Mouse (Mus musculus) hindbrain, embryonic 15.5 days (tissue): ENCODE data around the gene Ciz1. TPM values are rescaled to one million over a fixed set of nuclear protein-coding genes. Genes with fewer than 3 reads are reported as not detected.

ENCODE experiments used
- ATAC-seq: fragments of 200-750 bp; cut with Nextera tagmentation; 2 replicates; pipeline ENCODE4 v1.8.0; 2017; ENCODE audit warnings: low read depth, moderate number of reproducible peaks, moderate TSS enrichment; ENCODE audit not compliant: low FRiP score
- H3K27ac ChIP-seq: fragments of 300-500 bp; sonication (generic); replicated peaks from 2 replicates; pipeline ENCODE4 v1.5.1; 2015; ENCODE audit warnings: mild to moderate bottlenecking, inconsistent platforms
- H3K27me3 ChIP-seq: fragments of 300-500 bp; sonication (generic); 2 replicates; pipeline ENCODE4 v1.6.1; 2015; ENCODE audit warnings: control low read depth, inconsistent platforms
- H3K36me3 ChIP-seq: fragments of 300-500 bp; sonication (generic); 2 replicates; pipeline ENCODE4 v1.6.1; 2015; ENCODE audit warnings: control low read depth, inconsistent platforms
- H3K4me1 ChIP-seq: fragments of 300-500 bp; sonication (generic); replicated peaks from 2 replicates; pipeline ENCODE4 v1.6.1; 2015; ENCODE audit warnings: control low read depth, inconsistent platforms
- H3K4me2 ChIP-seq: fragments of 300-500 bp; sonication (generic); 2 replicates; pipeline ENCODE4 v1.6.1; 2015; ENCODE audit warnings: moderate library complexity, mild to moderate bottlenecking, inconsistent platforms
- H3K4me3 ChIP-seq: fragments of 300-500 bp; sonication (generic); 2 replicates; pipeline ENCODE4 v1.5.1; 2015; ENCODE audit warnings: mild to moderate bottlenecking, inconsistent platforms
- H3K9ac ChIP-seq: fragments of 300-500 bp; sonication (generic); 2 replicates; pipeline ENCODE4 v1.6.1; 2015; ENCODE audit warnings: inconsistent platforms
- H3K9me3 ChIP-seq: fragments of 300-500 bp; sonication (generic); 2 replicates; pipeline ENCODE4 v1.6.1; 2016; ENCODE audit warnings: control low read depth, inconsistent platforms
- WGBS: fragments of 180-500 bp; shearing (Covaris S2); methylation state at CpG from one replicate; pipeline ENCODE4 v1.1.7; 2015; 5-methylcytosine and 5-hydroxymethylcytosine counted together
- polyA plus RNA-seq: library from polyadenylated mRNA; unstranded; fragments of >200 nt; fragmentation: Nextera tagmentation; extraction: Ambion mirVana; gene quantifications from 2 replicates; pipeline ENCODE4 v1.2.1, GENCODE M21; 2015

Ciz1 gene
- polyA plus RNA-seq, 1 experiment from 2014 or later: 60.7 TPM

DNA sequence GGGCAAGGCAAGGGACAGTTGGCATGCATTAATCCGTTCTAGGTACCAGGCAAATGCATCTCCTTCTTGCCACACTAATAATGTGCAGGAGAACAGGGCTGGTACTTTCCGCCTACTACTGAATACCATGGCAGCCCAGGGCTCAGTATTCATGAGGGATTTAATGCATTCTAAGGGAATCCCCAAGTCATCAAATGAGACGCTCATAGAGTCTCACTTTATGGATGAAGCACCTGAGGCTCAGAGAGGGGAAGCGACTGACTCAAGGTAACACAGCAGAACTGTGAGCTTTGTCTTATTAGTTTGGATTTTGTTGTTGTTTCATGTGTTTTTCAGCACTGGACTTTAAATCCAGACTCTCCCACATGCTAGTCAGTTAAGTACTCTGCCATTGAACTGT lies 10.1 kb upstream of the Ciz1 start:
- H3K27me3 ChIP-seq: no peaks in the 10 kb centered on the region
- H3K27ac ChIP-seq: no peak overlapping the region
- peaks cover 17% of the 10 kb centered on the region for H3K36me3 ChIP-seq
- H3K4me3 ChIP-seq: no peak overlapping the region
- no peaks in the 10 kb centered on the region for H3K9me3 ChIP-seq
- ATAC-seq: no peak
- H3K4me2 ChIP-seq: no peak overlapping the region
- no peak overlapping the region for H3K9ac ChIP-seq
- peaks cover 9% of the 10 kb centered on the region for H3K4me1 ChIP-seq
- WGBS: 90% methylated on average over 4 of the region's 4 CpGs

GRCm38 (mm10) chr2:32342539-32343350 lies 9.4 kb upstream of the Ciz1 start:
- Histone ChIP-seq H3K4me3 (no peak overlapping the region), H3K27ac (no peak overlapping the region), H3K4me1 (peaks cover 9% of the 10 kb centered on the region), H3K36me3 (peaks cover 16% of the 10 kb centered on the region), H3K9ac (no peak overlapping the region), H3K4me2 (no peak overlapping the region), H3K27me3 (no peaks in the 10 kb centered on the region), H3K9me3 (no peaks in the 10 kb centered on the region)
- ATAC-seq: peak; percentile 50; the same call in 1 of the 2 replicates
- WGBS: 64% methylated on average over 6 of the region's 6 CpGs

DNA sequence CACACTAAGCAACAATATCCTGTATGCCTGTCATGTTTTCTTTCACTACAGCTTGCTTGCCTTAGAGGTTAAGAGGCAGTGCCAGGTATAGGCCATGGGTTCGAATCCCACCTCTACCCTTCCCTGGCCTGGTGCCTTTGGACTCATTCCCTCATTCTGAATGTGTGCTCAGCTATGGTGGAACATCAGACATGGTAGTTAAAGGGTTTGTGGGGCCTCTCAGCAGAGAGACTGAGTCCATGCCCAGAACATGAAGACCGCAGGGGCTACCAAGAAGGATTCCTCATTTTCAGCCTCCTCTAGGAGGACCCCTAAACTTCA lies 8.8 kb upstream of the Ciz1 start:
- Histone ChIP-seq H3K9ac (no peak overlapping the region), H3K27me3 (no peaks in the 10 kb centered on the region), H3K9me3 (no peaks in the 10 kb centered on the region), H3K36me3 (peaks cover 13% of the 10 kb centered on the region; the same call in 1 of the 2 replicates), H3K4me2 (no peak overlapping the region), H3K27ac (peak overlapping the region; percentile 27; the same call in 1 of the 2 replicates), H3K4me3 (no peak overlapping the region), H3K4me1 (peaks cover 9% of the 10 kb centered on the region)
- ATAC-seq: no peak
- 94% methylated on average over 2 of the region's 2 CpGs for WGBS

DNA sequence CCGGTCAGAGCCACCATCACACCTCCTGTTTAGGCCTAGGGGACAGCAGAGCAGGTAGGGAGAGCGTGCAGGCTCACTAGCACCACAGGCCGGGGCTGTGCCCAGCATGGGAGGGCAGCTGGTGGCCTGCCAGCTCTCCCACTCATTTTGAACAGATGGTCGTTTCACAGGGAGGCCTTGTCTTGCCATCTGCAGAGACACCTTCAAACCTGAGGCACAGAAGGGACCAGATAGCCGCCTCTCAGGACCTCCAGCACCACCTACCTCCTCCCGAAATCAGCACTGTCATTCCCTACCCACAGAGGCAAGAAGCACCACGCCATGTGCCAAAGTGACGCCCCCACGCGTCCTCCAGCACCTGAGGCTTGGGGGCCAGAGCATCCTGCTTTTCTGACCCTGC lies 8.1 kb upstream of the Ciz1 start:
- Histone ChIP-seq H3K9ac (no peak overlapping the region), H3K4me2 (no peak overlapping the region), H3K27ac (peak overlapping the region; percentile 27; the same call in 1 of the 2 replicates), H3K27me3 (no peaks in the 10 kb centered on the region), H3K4me3 (no peak overlapping the region), H3K9me3 (no peaks in the 10 kb centered on the region), H3K36me3 (peaks cover 10% of the 10 kb centered on the region; the same call in 1 of the 2 replicates), H3K4me1 (peaks cover 9% of the 10 kb centered on the region)
- WGBS: 60% methylated on average over 10 of the region's 10 CpGs
- ATAC-seq: no peak

DNA sequence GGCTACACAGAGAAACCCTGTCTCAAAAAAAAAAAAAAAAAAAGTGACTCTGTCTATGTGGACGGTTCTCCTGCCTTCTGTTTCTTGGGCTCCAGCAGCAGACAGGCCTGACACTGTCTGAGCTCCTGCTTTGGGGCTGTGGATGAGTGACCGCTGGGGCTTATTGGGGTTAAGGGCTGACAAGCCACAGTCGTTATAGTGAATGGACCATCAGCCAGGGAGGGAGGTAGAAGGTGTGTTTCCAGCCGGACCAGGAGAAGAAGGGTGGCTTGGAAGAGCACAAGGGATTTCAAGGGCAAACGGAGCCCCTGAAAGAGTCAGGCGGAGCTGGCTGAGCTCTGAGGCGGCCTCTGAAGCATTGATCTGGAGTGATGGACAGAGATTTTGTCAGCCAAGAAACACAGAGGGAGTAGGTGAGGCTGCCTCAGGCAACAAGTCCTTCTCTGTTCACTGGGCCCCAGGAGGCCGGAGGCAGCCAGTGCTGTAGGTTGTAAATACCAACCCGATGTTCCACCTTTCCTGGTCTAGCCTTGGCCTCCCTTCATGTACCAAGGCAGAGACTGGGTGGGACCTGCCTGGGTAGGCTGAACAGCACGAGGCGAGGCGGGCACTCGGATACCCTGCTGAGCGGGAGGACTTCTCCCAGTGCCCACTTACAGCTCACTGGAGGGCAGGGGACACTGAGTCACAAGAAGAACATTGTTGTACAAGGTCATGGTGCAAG lies 7.4 kb upstream of the Ciz1 start:
- H3K27me3 ChIP-seq: no peaks in the 10 kb centered on the region
- no peak for ATAC-seq
- no peaks in the 10 kb centered on the region for H3K9me3 ChIP-seq
- H3K4me1 ChIP-seq: peaks cover 14% of the 10 kb centered on the region
- H3K9ac ChIP-seq: no peak overlapping the region
- H3K27ac ChIP-seq: no peak overlapping the region
- no peak overlapping the region for H3K4me2 ChIP-seq
- H3K4me3 ChIP-seq: no peak overlapping the region
- peaks cover 8% of the 10 kb centered on the region; the same call in 1 of the 2 replicates for H3K36me3 ChIP-seq
- 67% methylated on average over 14 of the region's 14 CpGs for WGBS

- Histone ChIP-seq H3K27me3 (no peaks in the 10 kb centered on the region), H3K27ac (no peak overlapping the region), H3K4me1 (peaks cover 37% of the 10 kb centered on the region), H3K4me2 (no peak overlapping the region), H3K36me3 (peaks cover 8% of the 10 kb centered on the region; the same call in 1 of the 2 replicates), H3K9me3 (no peaks in the 10 kb centered on the region), H3K9ac (no peak overlapping the region), H3K4me3 (no peak overlapping the region)
- no peak for ATAC-seq
- WGBS: 79% methylated on average over 6 of the region's 6 CpGs
Measured at GRCm38 (mm10) chr2:32347019-32347418, 5.1 kb upstream of the Ciz1 start.

DNA sequence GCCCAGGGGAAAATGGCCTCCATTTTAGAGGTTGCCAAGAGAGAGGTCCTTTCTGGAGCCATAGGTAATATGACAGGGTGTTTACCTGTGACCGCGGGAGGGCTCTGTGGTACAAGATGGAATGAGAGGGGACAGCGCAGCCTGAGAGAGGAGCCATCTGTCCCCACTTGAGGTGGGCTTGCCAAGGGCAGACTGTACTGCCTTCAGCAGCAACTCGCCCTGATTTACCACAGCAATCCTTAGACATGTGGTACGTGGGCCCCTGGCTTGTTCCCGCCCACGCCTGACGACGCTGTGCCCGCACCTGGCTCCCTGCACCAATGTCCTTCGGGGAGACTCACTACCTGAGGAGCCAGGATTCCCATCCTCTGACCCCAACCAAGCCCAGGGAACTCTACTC lies 3.8 kb upstream of the Ciz1 start:
- Histone ChIP-seq H3K4me3 (no peak overlapping the region), H3K27ac (no peak overlapping the region), H3K4me1 (peaks cover 35% of the 10 kb centered on the region), H3K36me3 (peaks cover 8% of the 10 kb centered on the region; the same call in 1 of the 2 replicates), H3K27me3 (no peaks in the 10 kb centered on the region), H3K9ac (no peak overlapping the region), H3K4me2 (no peak overlapping the region), H3K9me3 (no peaks in the 10 kb centered on the region)
- 85% methylated on average over 11 of the region's 11 CpGs for WGBS
- no peak for ATAC-seq

DNA sequence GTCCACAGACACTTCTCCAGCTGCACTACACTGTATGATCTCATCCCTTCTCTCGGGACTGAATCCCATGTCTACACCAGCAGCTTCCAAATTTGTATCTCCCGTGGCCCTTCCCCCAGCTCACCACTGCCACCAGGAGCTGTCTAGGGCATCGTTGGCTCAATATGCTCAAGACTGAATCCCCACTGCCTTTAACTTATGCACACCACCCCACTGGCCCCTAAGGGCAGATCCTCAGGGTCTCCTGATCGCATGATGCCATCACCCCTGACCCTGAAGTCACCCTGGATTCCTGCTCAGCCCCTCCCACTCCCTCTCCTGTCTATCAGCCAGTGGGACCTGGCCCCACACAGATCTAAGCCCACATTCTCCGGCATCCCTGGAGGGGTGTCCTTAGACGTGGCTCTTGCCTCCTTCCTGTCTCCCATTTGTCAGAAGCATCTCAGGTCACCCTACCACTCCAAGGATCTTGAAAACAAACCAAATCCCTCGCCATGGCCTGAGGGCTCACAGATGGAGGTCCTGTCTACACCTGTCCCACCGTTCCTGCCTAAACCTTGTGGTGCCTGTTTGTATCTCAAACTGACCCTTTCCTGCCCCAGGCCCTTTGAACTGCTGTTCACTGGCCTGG lies 2.4 kb upstream of the Ciz1 start:
- 68% methylated on average over 8 of the region's 8 CpGs for WGBS
- no peaks in the 10 kb centered on the region for H3K9me3 ChIP-seq
- H3K4me3 ChIP-seq: no peak overlapping the region
- no peak for ATAC-seq
- no peak overlapping the region for H3K9ac ChIP-seq
- peaks cover 8% of the 10 kb centered on the region; the same call in 1 of the 2 replicates for H3K36me3 ChIP-seq
- H3K27me3 ChIP-seq: no peaks in the 10 kb centered on the region
- peaks cover 35% of the 10 kb centered on the region for H3K4me1 ChIP-seq
- no peak overlapping the region for H3K4me2 ChIP-seq
- no peak overlapping the region for H3K27ac ChIP-seq

DNA sequence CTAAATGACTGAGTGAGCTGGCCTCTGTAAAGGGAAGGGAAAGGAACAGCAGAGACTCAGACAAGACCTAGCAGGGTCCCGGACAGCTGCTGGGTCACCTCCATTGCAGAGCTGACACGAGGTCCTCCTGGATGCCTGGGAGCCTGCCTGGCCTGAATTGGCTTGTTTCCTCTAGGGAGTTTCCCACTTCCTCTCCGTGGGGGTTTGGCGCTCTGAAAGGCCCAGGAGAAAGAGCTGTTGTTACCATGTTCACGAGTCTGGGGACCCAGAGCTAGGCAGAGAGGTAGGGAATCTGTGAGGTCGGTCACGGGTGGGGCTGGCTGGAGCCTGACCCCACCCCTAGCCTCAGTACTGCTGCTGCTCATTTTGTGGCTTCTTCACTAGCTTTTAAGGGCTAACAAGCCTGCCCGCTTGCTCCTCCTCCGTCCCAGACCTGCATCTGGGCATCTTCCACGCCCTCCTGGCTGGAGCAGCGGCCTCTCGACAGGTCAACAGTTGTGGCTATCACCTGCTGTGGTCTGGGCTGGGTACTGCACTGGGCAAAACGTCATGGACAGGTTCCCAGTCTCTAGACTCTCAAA lies 1.6 kb upstream of the Ciz1 start:
- Histone ChIP-seq H3K9me3 (no peaks in the 10 kb centered on the region), H3K9ac (no peak overlapping the region), H3K27ac (no peak overlapping the region), H3K4me1 (peaks cover 35% of the 10 kb centered on the region), H3K4me3 (peak overlapping the region; percentile 74; the same call in 1 of the 2 replicates), H3K4me2 (peak overlapping the region; percentile 75), H3K36me3 (peaks cover 8% of the 10 kb centered on the region; the same call in 1 of the 2 replicates), H3K27me3 (no peaks in the 10 kb centered on the region)
- 52% methylated on average over 13 of the region's 13 CpGs for WGBS
- ATAC-seq: no peak

DNA sequence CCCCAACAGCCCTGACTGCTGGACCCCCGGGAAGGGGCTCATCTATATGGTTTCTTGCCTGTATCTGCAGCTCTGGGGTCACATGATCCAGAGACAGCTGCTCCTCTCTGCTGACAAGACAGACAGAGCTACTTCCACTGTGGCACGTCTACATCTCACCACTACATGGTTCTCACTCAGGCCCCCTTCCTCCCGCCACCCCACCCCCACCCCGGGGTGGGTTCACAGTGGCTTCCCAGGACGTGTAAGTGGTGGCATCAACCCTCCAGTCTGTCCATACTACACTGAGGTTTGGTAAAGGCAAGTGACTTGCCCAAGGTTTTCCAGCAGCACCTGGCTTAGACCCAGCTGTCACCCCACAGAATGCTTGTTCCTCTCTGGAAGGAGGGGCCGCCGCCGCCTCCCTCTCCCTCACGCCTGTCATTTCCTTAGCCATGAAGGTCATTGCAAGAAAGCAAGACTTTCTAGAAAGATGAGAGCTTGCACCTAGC lies 611 bp upstream of the Ciz1 start:
- Histone ChIP-seq H3K27me3 (no peaks in the 10 kb centered on the region), H3K4me1 (peaks cover 35% of the 10 kb centered on the region), H3K4me2 (peak overlapping the region; percentile 75), H3K9me3 (no peaks in the 10 kb centered on the region), H3K9ac (peak overlapping the region; percentile 90), H3K4me3 (peak overlapping the region; percentile 74), H3K36me3 (peaks cover 8% of the 10 kb centered on the region; the same call in 1 of the 2 replicates), H3K27ac (peak overlapping the region; percentile 96)
- 46% methylated on average over 9 of the region's 9 CpGs for WGBS
- no peak; the same call in 1 of the 2 replicates for ATAC-seq

DNA sequence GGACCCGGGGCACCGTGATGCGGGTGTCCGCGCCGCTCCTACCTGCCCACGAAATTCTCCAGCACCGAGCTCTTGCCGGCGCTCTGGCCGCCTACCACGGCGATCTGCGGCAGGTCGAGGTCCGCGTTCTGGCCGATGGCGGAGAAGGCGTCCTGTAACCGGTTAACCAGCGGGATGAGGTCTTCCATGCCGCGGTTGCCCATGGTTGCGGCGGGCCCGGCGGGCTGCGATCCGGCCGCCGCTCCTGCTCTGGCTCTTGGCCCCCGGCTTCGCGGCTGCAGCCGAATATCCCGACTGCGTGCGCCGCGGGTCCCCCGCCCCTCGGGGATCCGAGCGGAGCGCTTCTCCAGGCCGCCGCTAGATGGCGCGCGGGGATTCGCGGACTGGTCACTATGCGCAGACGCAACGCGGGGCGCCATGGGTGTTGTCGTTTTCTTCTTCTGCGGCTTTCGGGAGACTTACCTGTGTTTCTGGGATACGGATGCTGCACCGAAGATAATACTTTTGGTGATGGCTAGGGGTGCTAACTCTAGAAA lies 948 bp downstream of the Ciz1 start, which contains the start of gene Dnm1:
Gene Dnm1, minus strand, starts transcription at position 332 of the 536 bp plus-strand sequence.
- Histone ChIP-seq H3K4me3 (peak within 1 kb of the TSS; percentile 74), H3K9me3 (no peaks in the 10 kb centered on the region), H3K4me1 (peaks cover 35% of the 10 kb centered on the region), H3K4me2 (peak within 1 kb of the TSS; percentile 75), H3K27ac (peak within 1 kb of the TSS; percentile 96), H3K36me3 (0 out of 2 replicates have a peak, but pooled peaks cover under 1% of the 10 kb centered on the region), H3K27me3 (no peaks in the 10 kb centered on the region), H3K9ac (peak within 1 kb of the TSS; percentile 90)
- peak; percentile 62 for ATAC-seq
- under 1% methylated on average over 63 of the region's 63 CpGs for WGBS
